Mouse (Mus musculus): Measurements from ENCODE around the gene Mid1.
"Not testable (repeated sequence)": the region's sequence is repeated elsewhere in the genome, so short reads cannot be mapped to it uniquely, and the experiment has no call there.

Mid1 gene

GRCm38 (mm10) chrX:170013421-170013820 lies 328.4 kb downstream of the Mid1 start:
- DNase-seq (ENCODE audit: low read depth, low spot score), result not testable (repeated sequence)

- DNase-seq (ENCODE audit: low read depth, low spot score), result peak; percentile 52
Observed at GRCm38 (mm10) chrX:170014038-170014437, 329.0 kb downstream of the Mid1 start.

- DNase-seq (ENCODE audit: low read depth, low spot score), result not testable (repeated sequence)
Observed at GRCm38 (mm10) chrX:170015883-170016282, 330.9 kb downstream of the Mid1 start.

- DNase-seq (ENCODE audit: low read depth, low spot score), result peak; percentile 90
Observed at GRCm38 (mm10) chrX:170017333-170018245, 332.6 kb downstream of the Mid1 start.

- DNase-seq (ENCODE audit: low read depth, low spot score), result peak; percentile 71
Observed at GRCm38 (mm10) chrX:170018571-170019218, 333.7 kb downstream of the Mid1 start.

- DNase-seq (ENCODE audit: low read depth, low spot score), result peak; percentile 63
Observed at GRCm38 (mm10) chrX:170019219-170019953, 334.4 kb downstream of the Mid1 start.

GRCm38 (mm10) chrX:170019954-170020689 lies 335.1 kb downstream of the Mid1 start:
- peak; percentile 89 for DNase-seq (ENCODE audit: low read depth, low spot score)

GRCm38 (mm10) chrX:170020690-170021050 lies 335.7 kb downstream of the Mid1 start:
- DNase-seq (ENCODE audit: low read depth, low spot score), result peak; percentile 94

- DNase-seq (ENCODE audit: low read depth, low spot score), result peak; percentile 34
Observed at GRCm38 (mm10) chrX:170021205-170021604, 336.2 kb downstream of the Mid1 start.

GRCm38 (mm10) chrX:170021750-170022461 lies 336.9 kb downstream of the Mid1 start:
- peak; percentile 80 for DNase-seq (ENCODE audit: low read depth, low spot score)
